Mouse (Mus musculus) forebrain, embryonic 14.5 days (tissue): ENCODE measurements around the gene Klf7. TPM values are rescaled to one million over a fixed set of nuclear protein-coding genes. Genes with fewer than 3 reads are reported as not detected.

Experiments used
- ATAC-seq: fragments of 200-750 bp; cut with Nextera tagmentation; 2 replicates; pipeline ENCODE4 v1.8.0; 2017; ENCODE audit warnings: mild to moderate bottlenecking, moderate library complexity
- DNase-seq: peaks from one replicate; pipeline ENCODE4 v3.0.0-alpha.2; 2015; ENCODE audit warnings: low spot score
- H3K27ac ChIP-seq: fragments of 300-500 bp; sonication (generic); 2 replicates; pipeline ENCODE4 v1.5.1; 2014; ENCODE audit warnings: low read depth, mild to moderate bottlenecking, control low read depth, low read length, moderate library complexity
- H3K27me3 ChIP-seq: fragments of 300-500 bp; sonication (generic); replicated peaks from 2 replicates; pipeline ENCODE4 v1.6.1; 2014; ENCODE audit warnings: low read length, control low read depth, mixed read lengths; ENCODE audit not compliant: control insufficient read depth, insufficient read depth
- H3K36me3 ChIP-seq: fragments of 300-500 bp; sonication (generic); 2 replicates; pipeline ENCODE4 v1.6.1; 2014; ENCODE audit warnings: low read length, control low read depth; ENCODE audit not compliant: control insufficient read depth, insufficient read depth
- H3K4me1 ChIP-seq: fragments of 300-500 bp; sonication (generic); 2 replicates; pipeline ENCODE4 v1.6.1; 2014; ENCODE audit warnings: antibody characterized with exemption, low read length, control low read depth; ENCODE audit not compliant: control insufficient read depth, insufficient read depth
- H3K4me2 ChIP-seq: fragments of 300-500 bp; sonication (generic); 2 replicates; pipeline ENCODE4 v1.6.1; 2014; ENCODE audit warnings: mild to moderate bottlenecking, control low read depth, low read length
- H3K4me3 ChIP-seq: fragments of 300-500 bp; sonication (generic); 2 replicates; pipeline ENCODE4 v1.5.1; 2014; ENCODE audit warnings: low read depth, low read length, control low read depth
- H3K9ac ChIP-seq: fragments of 300-500 bp; sonication (generic); 2 replicates; pipeline ENCODE4 v1.6.1; 2014; ENCODE audit warnings: mild to moderate bottlenecking, low read length, control low read depth, moderate library complexity
- H3K9me3 ChIP-seq: fragments of 300-500 bp; sonication (generic); replicated peaks from 2 replicates; pipeline ENCODE4 v1.6.1; 2016; ENCODE audit warnings: low read length, control low read depth, mixed read lengths; ENCODE audit not compliant: control insufficient read depth
- WGBS: fragments of 180-500 bp; shearing (Covaris S2); extraction: QIAGEN DNeasy Blood & Tissue Kit; methylation state at CpG from one replicate; pipeline ENCODE4 v1.1.7; 2014; 5-methylcytosine and 5-hydroxymethylcytosine counted together
- polyA plus RNA-seq: library from polyadenylated mRNA; unstranded; fragments of >200 nt; fragmentation: Nextera tagmentation; extraction: Ambion mirVana; gene quantifications from 2 replicates; pipeline ENCODE4 v1.2.1, GENCODE M21; 2014

The Klf7 gene
- polyA plus RNA-seq, 1 experiment from 2014 or later, result 63.1 TPM

DNA sequence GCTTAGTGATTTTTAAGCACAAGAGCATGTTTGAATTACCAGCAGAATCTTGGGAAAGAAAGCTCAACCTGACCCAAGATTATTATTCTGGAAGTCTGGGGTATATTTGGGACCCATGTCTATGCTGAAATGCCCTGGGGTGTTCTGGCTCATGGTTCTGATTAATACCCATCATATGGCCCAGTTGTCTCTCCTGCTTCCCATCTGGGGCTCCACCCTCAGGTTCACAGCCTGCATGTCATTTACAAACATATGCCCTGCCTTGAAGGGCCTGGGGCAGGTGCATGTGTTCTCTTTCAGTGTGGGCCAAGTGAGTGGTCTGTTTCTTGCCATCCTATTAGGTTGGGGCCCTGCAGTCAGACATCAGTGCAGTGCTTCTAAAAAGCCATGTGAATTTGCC is 114.1 kb downstream of the Klf7 start:
- DNase-seq (no peak), ATAC-seq (no peak)
- Histone ChIP-seq H3K27ac (no peak overlapping the region), H3K36me3 (no peaks in the 10 kb centered on the region), H3K9ac (no peak overlapping the region), H3K4me1 (peaks cover 7% of the 10 kb centered on the region), H3K4me3 (no peak overlapping the region), H3K27me3 (no peaks in the 10 kb centered on the region), H3K4me2 (no peak overlapping the region), H3K9me3 (no peaks in the 10 kb centered on the region)

DNA sequence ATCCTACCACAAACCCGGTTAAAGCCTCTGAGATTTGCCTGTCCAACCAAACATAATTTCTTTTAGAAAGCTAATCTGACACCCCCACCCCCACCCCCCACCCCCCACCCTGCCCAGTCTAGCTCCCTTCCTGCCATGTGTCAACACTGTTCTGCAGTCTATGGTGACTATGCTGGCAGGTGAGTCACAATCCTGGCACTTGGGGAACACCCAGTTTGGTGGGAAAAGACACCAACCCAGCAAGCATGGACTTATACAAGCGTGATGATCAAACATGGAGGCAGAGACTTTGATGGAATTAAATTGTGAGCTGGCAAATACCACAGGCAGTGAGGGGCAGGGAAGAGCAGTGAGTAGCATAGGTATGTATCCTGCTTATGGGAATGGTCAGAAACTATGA is 116.9 kb downstream of the Klf7 start:
- 83% methylated on average over 2 of the region's 2 CpGs for WGBS
- ATAC-seq, result no peak

GRCm38 (mm10) chr1:64003525-64004291 is 118.4 kb downstream of the Klf7 start:
- DNase-seq (peak; percentile 39), ATAC-seq (peak; percentile 34; the same call in 1 of the 2 replicates)
- Histone ChIP-seq H3K4me2 (no peak overlapping the region), H3K27ac (peak overlapping the region; percentile 30), H3K4me3 (no peak overlapping the region), H3K9ac (no peak overlapping the region), H3K36me3 (no peaks in the 10 kb centered on the region), H3K27me3 (no peaks in the 10 kb centered on the region), H3K4me1 (peaks cover 7% of the 10 kb centered on the region), H3K9me3 (no peaks in the 10 kb centered on the region)
- WGBS, result 9% methylated on average over 9 of the region's 9 CpGs

More for the DNA sequence above, 116.9 kb downstream of the Klf7 start:
- Histone ChIP-seq H3K9ac (no peak overlapping the region), H3K4me1 (peaks cover 7% of the 10 kb centered on the region), H3K27me3 (no peaks in the 10 kb centered on the region), H3K4me3 (no peak overlapping the region), H3K9me3 (no peaks in the 10 kb centered on the region), H3K27ac (no peak overlapping the region), H3K4me2 (no peak overlapping the region), H3K36me3 (no peaks in the 10 kb centered on the region)
- DNase-seq, result no peak

DNA sequence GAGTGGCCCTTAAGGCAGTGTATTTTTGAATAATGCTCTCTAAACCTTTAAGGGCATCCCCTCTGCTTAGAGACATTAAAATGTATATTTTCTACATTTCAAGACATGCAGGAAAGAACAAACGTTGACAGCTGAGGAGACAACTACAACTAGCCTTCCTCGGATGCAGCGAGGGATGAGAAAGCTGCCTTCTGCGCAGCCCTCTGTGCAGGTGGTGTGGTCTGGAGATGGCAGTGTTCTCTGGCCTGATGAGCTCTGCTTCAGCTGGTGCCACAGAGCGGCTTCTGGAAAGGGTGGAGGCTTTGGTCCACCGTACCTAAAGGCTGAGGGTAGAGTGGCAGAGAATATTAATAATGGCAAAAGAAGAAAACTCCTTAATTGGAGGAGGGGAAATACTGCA is 120.0 kb downstream of the Klf7 start:
- Histone ChIP-seq H3K27ac (no peak overlapping the region), H3K9ac (no peak overlapping the region), H3K9me3 (no peaks in the 10 kb centered on the region), H3K4me3 (no peak overlapping the region), H3K4me1 (peaks cover 7% of the 10 kb centered on the region), H3K36me3 (no peaks in the 10 kb centered on the region), H3K4me2 (no peak overlapping the region), H3K27me3 (no peaks in the 10 kb centered on the region)
- WGBS, result 82% methylated on average over 6 of the region's 6 CpGs
- DNase-seq (no peak), ATAC-seq (no peak)

GRCm38 (mm10) chr1:64000597-64000996 is 121.5 kb downstream of the Klf7 start:
- Histone ChIP-seq H3K27ac (no peak overlapping the region), H3K9me3 (no peaks in the 10 kb centered on the region), H3K4me2 (no peak overlapping the region), H3K9ac (no peak overlapping the region), H3K4me1 (peaks cover 7% of the 10 kb centered on the region), H3K27me3 (no peaks in the 10 kb centered on the region), H3K36me3 (no peaks in the 10 kb centered on the region), H3K4me3 (no peak overlapping the region)
- ATAC-seq (no peak), DNase-seq (no peak)
- 96% methylated on average over 2 of the region's 2 CpGs for WGBS

- Histone ChIP-seq H3K4me3 (no peak overlapping the region), H3K9ac (no peak overlapping the region), H3K27me3 (no peaks in the 10 kb centered on the region), H3K9me3 (no peaks in the 10 kb centered on the region), H3K27ac (no peak overlapping the region), H3K4me1 (peaks cover 14% of the 10 kb centered on the region), H3K36me3 (no peaks in the 10 kb centered on the region), H3K4me2 (no peak overlapping the region)
- WGBS, result 67% methylated on average over 8 of the region's 8 CpGs
- ATAC-seq, result no peak
- DNase-seq, result peak; percentile 53
These were observed 122.6 kb downstream of the Klf7 start for GRCm38 (mm10) chr1:63999481-63999880.

DNA sequence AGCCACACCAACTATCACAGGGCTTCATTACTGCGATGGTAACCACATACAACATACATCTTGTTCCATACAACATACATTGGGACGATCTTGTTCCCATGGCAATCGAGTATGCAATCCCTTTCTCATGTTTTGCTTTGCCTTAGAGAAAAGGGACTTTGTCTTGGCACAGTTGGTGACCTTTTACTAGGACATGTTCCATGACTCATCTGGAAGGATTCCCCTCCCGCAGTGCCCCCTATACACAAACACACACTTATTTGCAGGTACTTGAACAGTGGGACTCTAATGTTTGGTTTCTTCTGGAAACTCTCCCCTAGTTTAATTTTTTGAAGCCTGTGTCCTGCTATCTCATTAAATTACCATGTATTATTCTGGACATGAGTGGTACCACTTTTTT is 123.2 kb downstream of the Klf7 start:
- ATAC-seq (no peak), DNase-seq (no peak)
- Histone ChIP-seq H3K9ac (no peak overlapping the region), H3K27ac (no peak overlapping the region), H3K27me3 (no peaks in the 10 kb centered on the region), H3K4me3 (no peak overlapping the region), H3K9me3 (no peaks in the 10 kb centered on the region), H3K4me1 (peaks cover 18% of the 10 kb centered on the region), H3K4me2 (no peak overlapping the region), H3K36me3 (no peaks in the 10 kb centered on the region)
- WGBS, result 82% methylated on average over 4 of the region's 4 CpGs

DNA sequence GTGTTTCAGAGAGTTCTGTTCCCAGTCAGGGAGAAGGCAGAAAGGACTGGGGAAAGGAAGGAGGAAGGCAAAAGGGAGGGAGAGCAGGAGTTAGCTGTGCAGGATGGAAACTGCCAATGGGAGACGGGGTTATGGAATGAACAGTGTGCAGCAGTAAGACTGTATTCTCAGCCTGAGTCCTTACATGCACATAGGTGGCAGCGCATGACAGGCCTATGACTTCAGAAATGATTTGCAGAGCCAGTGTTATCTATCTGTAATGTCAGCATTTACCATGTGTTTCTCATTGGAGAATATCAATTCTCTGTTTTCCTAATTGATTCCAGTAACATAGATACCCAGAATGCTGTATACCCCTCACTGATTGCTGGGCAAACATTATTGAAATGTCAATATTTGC is 123.9 kb downstream of the Klf7 start:
- Histone ChIP-seq H3K4me3 (no peak overlapping the region), H3K9me3 (no peaks in the 10 kb centered on the region), H3K4me2 (no peak overlapping the region), H3K4me1 (peaks cover 16% of the 10 kb centered on the region), H3K36me3 (no peaks in the 10 kb centered on the region), H3K27me3 (no peaks in the 10 kb centered on the region), H3K9ac (no peak overlapping the region), H3K27ac (no peak overlapping the region)
- 83% methylated on average over 2 of the region's 2 CpGs for WGBS
- DNase-seq, result no peak
- ATAC-seq, result no peak

GRCm38 (mm10) chr1:63995828-63996227 is 126.3 kb downstream of the Klf7 start:
- WGBS, result 12% methylated on average over 4 of the region's 4 CpGs
- no peaks in the 10 kb centered on the region for H3K27me3 ChIP-seq
- H3K27ac ChIP-seq, result no peak overlapping the region

More at GRCm38 (mm10) chr1:63995828-63996227, 126.3 kb downstream of the Klf7 start:
- Histone ChIP-seq H3K9ac (no peak overlapping the region), H3K4me2 (no peak overlapping the region), H3K4me3 (no peak overlapping the region), H3K9me3 (no peaks in the 10 kb centered on the region), H3K36me3 (no peaks in the 10 kb centered on the region), H3K4me1 (peaks cover 16% of the 10 kb centered on the region)
- ATAC-seq, result no peak
- DNase-seq, result no peak
